Mouse (Mus musculus): ENCODE results near the gene Slc7a6. TPM values are rescaled to one million over a fixed set of nuclear protein-coding genes. Genes with fewer than 3 reads are reported as not detected.
A peak's percentile ranks its signal among the peaks of the same experiment; 100 is the strongest.

The Slc7a6 gene
- total RNA-seq, 2 experiments from 2014 or later: 25.3 to 27.6 TPM

GRCm38 (mm10) chr8:106138616-106139015, 30.0 kb upstream of the Slc7a6 start:
- ATAC-seq (replicated peaks; ENCODE audit: poor library complexity): no peak

- ATAC-seq (replicated peaks; ENCODE audit: poor library complexity): no peak
Observed at GRCm38 (mm10) chr8:106140191-106140590, 28.5 kb upstream of the Slc7a6 start.

- peak; percentile 91 for ATAC-seq (replicated peaks; ENCODE audit: poor library complexity)
Observed at GRCm38 (mm10) chr8:106140769-106141168, 27.9 kb upstream of the Slc7a6 start.

- no peak for ATAC-seq (replicated peaks; ENCODE audit: poor library complexity)
Observed at GRCm38 (mm10) chr8:106145331-106145730, 23.3 kb upstream of the Slc7a6 start.

- 0 out of 2 replicates have a peak, but pooled peaks have one; percentile 20 for ATAC-seq (replicated peaks; ENCODE audit: poor library complexity)
Observed at GRCm38 (mm10) chr8:106146014-106146413, 22.6 kb upstream of the Slc7a6 start.

- ATAC-seq (replicated peaks; ENCODE audit: poor library complexity): no peak
Observed at GRCm38 (mm10) chr8:106147868-106148565, 20.6 kb upstream of the Slc7a6 start.

- ATAC-seq (replicated peaks; ENCODE audit: poor library complexity): no peak
Observed at GRCm38 (mm10) chr8:106149025-106149424, 19.6 kb upstream of the Slc7a6 start.

- ATAC-seq (replicated peaks; ENCODE audit: poor library complexity): peak; percentile 92
Observed at GRCm38 (mm10) chr8:106149801-106150652, 18.6 kb upstream of the Slc7a6 start, which contains the start of gene Pla2g15. Pla2g15 (plus strand) TSS chr8:106150399.

- 0 out of 2 replicates have a peak, but pooled peaks have one; percentile 4 for ATAC-seq (replicated peaks; ENCODE audit: poor library complexity)
Observed at GRCm38 (mm10) chr8:106150653-106151000, 18.0 kb upstream of the Slc7a6 start.

GRCm38 (mm10) chr8:106151041-106151440, 17.6 kb upstream of the Slc7a6 start:
- ATAC-seq (replicated peaks; ENCODE audit: poor library complexity): no peak

- ATAC-seq (replicated peaks; ENCODE audit: poor library complexity): peak; percentile 29; the same call in 1 of the 2 replicates
Observed at GRCm38 (mm10) chr8:106152876-106153275, 15.8 kb upstream of the Slc7a6 start.

GRCm38 (mm10) chr8:106157419-106157818, 11.2 kb upstream of the Slc7a6 start:
- ATAC-seq (replicated peaks; ENCODE audit: poor library complexity): peak; percentile 44

GRCm38 (mm10) chr8:106158381-106158780, 10.3 kb upstream of the Slc7a6 start:
- ATAC-seq (replicated peaks; ENCODE audit: poor library complexity): no peak

GRCm38 (mm10) chr8:106159876-106160275, 8.8 kb upstream of the Slc7a6 start:
- ATAC-seq (replicated peaks; ENCODE audit: poor library complexity): no peak

- no peak for ATAC-seq (replicated peaks; ENCODE audit: poor library complexity)
Observed at GRCm38 (mm10) chr8:106163251-106163650, 5.4 kb upstream of the Slc7a6 start.

GRCm38 (mm10) chr8:106165460-106165859, 3.2 kb upstream of the Slc7a6 start:
- peak; percentile 65 for ATAC-seq (replicated peaks; ENCODE audit: poor library complexity)

- ATAC-seq (replicated peaks; ENCODE audit: poor library complexity): peak; percentile 47
Observed at GRCm38 (mm10) chr8:106169017-106169933, 618 bp downstream of the Slc7a6 start.

GRCm38 (mm10) chr8:106169934-106170480, 1.4 kb downstream of the Slc7a6 start:
- ATAC-seq (replicated peaks; ENCODE audit: poor library complexity): no peak

GRCm38 (mm10) chr8:106173566-106173965, 4.9 kb downstream of the Slc7a6 start:
- ATAC-seq (replicated peaks; ENCODE audit: poor library complexity): no peak

GRCm38 (mm10) chr8:106176891-106177290, 8.2 kb downstream of the Slc7a6 start:
- ATAC-seq (replicated peaks; ENCODE audit: poor library complexity): no peak

GRCm38 (mm10) chr8:106177594-106177993, 8.9 kb downstream of the Slc7a6 start:
- no peak for ATAC-seq (replicated peaks; ENCODE audit: poor library complexity)

All from megakaryocyte progenitor cell, adult 5-6 weeks (primary cell).